Mouse (Mus musculus) intestine, embryonic 15.5 days (tissue): Measurements from ENCODE around the gene Adamts9. TPM values are rescaled to one million over a fixed set of nuclear protein-coding genes. Genes with fewer than 3 reads are reported as not detected.

Experiments used
- ATAC-seq: fragments of 200-750 bp; cut with Nextera tagmentation; 2 replicates; pipeline ENCODE4 v1.8.0; 2017; ENCODE audit warnings: moderate TSS enrichment, moderate library complexity
- H3K27ac ChIP-seq: fragments of 300-500 bp; sonication (generic); 2 replicates; pipeline ENCODE4 v1.5.1; 2015; ENCODE audit warnings: mild to moderate bottlenecking, inconsistent platforms
- H3K27me3 ChIP-seq: fragments of 300-500 bp; sonication (generic); replicated peaks from 2 replicates; pipeline ENCODE4 v1.6.1; 2015; ENCODE audit warnings: inconsistent platforms
- H3K36me3 ChIP-seq: fragments of 300-500 bp; sonication (generic); 2 replicates; pipeline ENCODE4 v1.6.1; 2015; ENCODE audit warnings: inconsistent platforms
- H3K4me1 ChIP-seq: fragments of 300-500 bp; sonication (generic); replicated peaks from 2 replicates; pipeline ENCODE4 v1.6.1; 2015; ENCODE audit warnings: inconsistent platforms
- H3K4me2 ChIP-seq: fragments of 300-500 bp; sonication (generic); replicated peaks from 2 replicates; pipeline ENCODE4 v1.6.1; 2015; ENCODE audit warnings: mild to moderate bottlenecking, inconsistent platforms
- H3K4me3 ChIP-seq: fragments of 300-500 bp; sonication (generic); replicated peaks from 2 replicates; pipeline ENCODE4 v1.5.1; 2015; ENCODE audit warnings: inconsistent platforms
- H3K9ac ChIP-seq: fragments of 300-500 bp; sonication (generic); 2 replicates; pipeline ENCODE4 v1.6.1; 2015; ENCODE audit warnings: inconsistent platforms
- H3K9me3 ChIP-seq: fragments of 300-500 bp; sonication (generic); 2 replicates; pipeline ENCODE4 v1.6.1; 2016; ENCODE audit warnings: inconsistent platforms
- WGBS: fragments of 180-500 bp; shearing (Covaris S2); methylation state at CpG from one replicate; pipeline ENCODE4 v1.1.7; 2015; 5-methylcytosine and 5-hydroxymethylcytosine counted together
- polyA plus RNA-seq: library from polyadenylated mRNA; unstranded; fragments of >200 nt; fragmentation: Nextera tagmentation; extraction: Ambion mirVana; gene quantifications from 2 replicates; pipeline ENCODE4 v1.2.1, GENCODE M21; 2015

Gene Adamts9
- polyA plus RNA-seq, 1 experiment from 2014 or later, result 11.2 TPM

- H3K4me2 ChIP-seq, result no peak overlapping the region
- H3K4me1 ChIP-seq, result peaks cover 5% of the 10 kb centered on the region; the same call in 1 of the 2 replicates
- WGBS, result 62% methylated on average over 5 of the region's 5 CpGs
- no peak for ATAC-seq
- no peaks in the 10 kb centered on the region for H3K27me3 ChIP-seq
- no peak overlapping the region for H3K9ac ChIP-seq
- H3K9me3 ChIP-seq, result no peaks in the 10 kb centered on the region
- no peaks in the 10 kb centered on the region for H3K36me3 ChIP-seq
- H3K4me3 ChIP-seq, result no peak overlapping the region
- no peak overlapping the region for H3K27ac ChIP-seq
These were observed 68.4 kb downstream of the Adamts9 start for GRCm38 (mm10) chr6:92874854-92875253.

- Histone ChIP-seq H3K36me3 (no peaks in the 10 kb centered on the region), H3K4me1 (peaks cover 11% of the 10 kb centered on the region; the same call in 1 of the 2 replicates), H3K27me3 (no peaks in the 10 kb centered on the region), H3K4me3 (no peak overlapping the region), H3K4me2 (no peak overlapping the region), H3K9me3 (no peaks in the 10 kb centered on the region), H3K9ac (no peak overlapping the region), H3K27ac (no peak overlapping the region)
- WGBS, result 83% methylated on average over 10 of the region's 10 CpGs
- no peak for ATAC-seq
These were observed 70.5 kb downstream of the Adamts9 start for GRCm38 (mm10) chr6:92872766-92873165.

- WGBS, result 68% methylated on average over 4 of the region's 4 CpGs
- Histone ChIP-seq H3K36me3 (no peaks in the 10 kb centered on the region), H3K4me2 (no peak overlapping the region), H3K4me1 (peaks cover 11% of the 10 kb centered on the region; the same call in 1 of the 2 replicates), H3K4me3 (no peak overlapping the region), H3K9ac (no peak overlapping the region), H3K27ac (no peak overlapping the region), H3K27me3 (no peaks in the 10 kb centered on the region), H3K9me3 (no peaks in the 10 kb centered on the region)
- no peak for ATAC-seq
These were observed 71.5 kb downstream of the Adamts9 start for GRCm38 (mm10) chr6:92871813-92872212.

GRCm38 (mm10) chr6:92869582-92870219 lies 73.6 kb downstream of the Adamts9 start:
- ATAC-seq, result peak; percentile 84
- Histone ChIP-seq H3K4me1 (peaks cover 11% of the 10 kb centered on the region; the same call in 1 of the 2 replicates), H3K9ac (0 out of 2 replicates have a peak overlapping the region, but pooled peaks have one; percentile 6), H3K4me3 (no peak overlapping the region), H3K4me2 (peak overlapping the region; percentile 14; the same call in 1 of the 2 replicates), H3K27me3 (no peaks in the 10 kb centered on the region), H3K27ac (peak overlapping the region; percentile 88), H3K9me3 (no peaks in the 10 kb centered on the region), H3K36me3 (no peaks in the 10 kb centered on the region)
- WGBS, result 30% methylated on average over 16 of the region's 16 CpGs

GRCm38 (mm10) chr6:92869089-92869581 lies 74.2 kb downstream of the Adamts9 start, which contains the start of gene Gm15737:
Gene Gm15737 (plus strand): TSS chr6:92869357.
- Histone ChIP-seq H3K27me3 (no peaks in the 10 kb centered on the region), H3K4me1 (peaks cover 11% of the 10 kb centered on the region; the same call in 1 of the 2 replicates), H3K4me3 (no peak within 1 kb of the TSS), H3K36me3 (no peaks in the 10 kb centered on the region), H3K9ac (0 out of 2 replicates have a peak within 1 kb of the TSS, but pooled peaks have one; percentile 6), H3K4me2 (peak within 1 kb of the TSS; percentile 14; the same call in 1 of the 2 replicates), H3K27ac (peak within 1 kb of the TSS; percentile 88), H3K9me3 (no peaks in the 10 kb centered on the region)
- ATAC-seq, result peak; percentile 85
- WGBS, result 34% methylated on average over 4 of the region's 4 CpGs

GRCm38 (mm10) chr6:92862599-92862998 lies 80.7 kb downstream of the Adamts9 start:
- Histone ChIP-seq H3K9ac (no peak overlapping the region), H3K4me3 (no peak overlapping the region), H3K36me3 (no peaks in the 10 kb centered on the region), H3K4me1 (no peaks in the 10 kb centered on the region), H3K27me3 (no peaks in the 10 kb centered on the region), H3K4me2 (no peak overlapping the region), H3K27ac (no peak overlapping the region), H3K9me3 (no peaks in the 10 kb centered on the region)
- 72% methylated on average over 9 of the region's 9 CpGs for WGBS
- ATAC-seq, result no peak

- H3K4me1 ChIP-seq, result no peaks in the 10 kb centered on the region
- no peak overlapping the region for H3K4me3 ChIP-seq
- no peaks in the 10 kb centered on the region for H3K36me3 ChIP-seq
- no peak overlapping the region for H3K27ac ChIP-seq
- ATAC-seq, result peak; percentile 69; the same call in 1 of the 2 replicates
- no peaks in the 10 kb centered on the region for H3K27me3 ChIP-seq
- no peak overlapping the region for H3K4me2 ChIP-seq
- no peak overlapping the region for H3K9ac ChIP-seq
- WGBS, result 57% methylated on average over 5 of the region's 5 CpGs
- H3K9me3 ChIP-seq, result no peaks in the 10 kb centered on the region
These were observed 82.9 kb downstream of the Adamts9 start for GRCm38 (mm10) chr6:92860285-92860912.

GRCm38 (mm10) chr6:92858721-92859510 lies 84.4 kb downstream of the Adamts9 start:
- Histone ChIP-seq H3K27ac (no peak overlapping the region), H3K4me3 (no peak overlapping the region), H3K9ac (no peak overlapping the region), H3K27me3 (no peaks in the 10 kb centered on the region), H3K4me2 (no peak overlapping the region), H3K9me3 (no peaks in the 10 kb centered on the region), H3K4me1 (no peaks in the 10 kb centered on the region), H3K36me3 (no peaks in the 10 kb centered on the region)
- ATAC-seq, result no peak
- WGBS, result 81% methylated on average over 12 of the region's 12 CpGs

- no peaks in the 10 kb centered on the region for H3K9me3 ChIP-seq
- no peak for ATAC-seq
- 91% methylated on average over 13 of the region's 13 CpGs for WGBS
- no peak overlapping the region for H3K4me2 ChIP-seq
- no peaks in the 10 kb centered on the region for H3K27me3 ChIP-seq
- no peak overlapping the region for H3K4me3 ChIP-seq
- H3K4me1 ChIP-seq, result no peaks in the 10 kb centered on the region
- no peaks in the 10 kb centered on the region for H3K36me3 ChIP-seq
- H3K27ac ChIP-seq, result no peak overlapping the region
- H3K9ac ChIP-seq, result no peak overlapping the region
These were observed 85.5 kb downstream of the Adamts9 start for GRCm38 (mm10) chr6:92857761-92858160.

GRCm38 (mm10) chr6:92854873-92855272 lies 88.4 kb downstream of the Adamts9 start:
- Histone ChIP-seq H3K4me2 (no peak overlapping the region), H3K9ac (no peak overlapping the region), H3K27ac (no peak overlapping the region), H3K4me3 (no peak overlapping the region), H3K9me3 (no peaks in the 10 kb centered on the region), H3K36me3 (no peaks in the 10 kb centered on the region), H3K27me3 (no peaks in the 10 kb centered on the region), H3K4me1 (no peaks in the 10 kb centered on the region)
- 73% methylated on average over 4 of the region's 4 CpGs for whole genome bisulfite sequencing
- ATAC-seq, result no peak

- Histone ChIP-seq H3K4me3 (no peak overlapping the region), H3K4me2 (no peak overlapping the region), H3K9ac (no peak overlapping the region), H3K27ac (no peak overlapping the region), H3K4me1 (no peaks in the 10 kb centered on the region), H3K27me3 (no peaks in the 10 kb centered on the region), H3K9me3 (no peaks in the 10 kb centered on the region), H3K36me3 (no peaks in the 10 kb centered on the region)
- WGBS, result 41% methylated on average over 5 of the region's 5 CpGs
- ATAC-seq, result peak; percentile 66
These were observed 93.0 kb downstream of the Adamts9 start for GRCm38 (mm10) chr6:92850250-92850649.

GRCm38 (mm10) chr6:92849208-92849607 lies 94.1 kb downstream of the Adamts9 start:
- no peaks in the 10 kb centered on the region for H3K9me3 ChIP-seq
- no peak overlapping the region for H3K4me3 ChIP-seq
- H3K4me2 ChIP-seq, result no peak overlapping the region
- 92% methylated on average over 9 of the region's 9 CpGs for WGBS
- no peaks in the 10 kb centered on the region for H3K4me1 ChIP-seq
- no peak for ATAC-seq
- H3K9ac ChIP-seq, result no peak overlapping the region
- H3K36me3 ChIP-seq, result no peaks in the 10 kb centered on the region
- H3K27ac ChIP-seq, result no peak overlapping the region
- H3K27me3 ChIP-seq, result no peaks in the 10 kb centered on the region
